Mouse (Mus musculus) brain, adult 2 months (tissue): ENCODE results near the gene Hic1.

ENCODE experiments used
- DNase-seq: peaks from one replicate; pipeline ENCODE4 v3.0.0; 2011; ENCODE audit warnings: low read depth, low spot score

Hic1 gene

DNA sequence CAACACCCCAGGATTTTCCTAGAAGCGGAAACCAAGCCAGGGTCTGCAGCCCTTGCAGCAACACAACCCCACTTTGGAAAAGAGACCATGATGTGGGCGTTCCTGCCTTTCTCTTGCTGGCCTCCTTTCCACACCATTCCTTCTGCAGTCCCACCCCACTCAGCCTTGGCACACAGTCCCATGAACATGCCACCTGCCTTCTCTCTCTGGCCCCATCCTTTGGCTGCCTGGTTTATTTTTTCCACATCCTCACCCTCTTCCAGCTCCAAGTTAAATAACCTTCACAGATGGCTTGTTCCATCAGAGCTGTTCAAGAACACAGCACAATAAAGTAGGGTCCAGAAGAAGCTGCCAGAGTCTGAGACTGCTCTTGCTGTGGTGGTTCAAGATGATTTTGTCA, 50.0 kb downstream of the Hic1 start:
- DNase-seq, result peak; percentile 92

- peak; percentile 75 for DNase-seq
These were observed 51.2 kb downstream of the Hic1 start for GRCm38 (mm10) chr11:75118141-75118540.

- DNase-seq, result no peak
These were observed 52.9 kb downstream of the Hic1 start for GRCm38 (mm10) chr11:75116379-75116778.
